Mouse (Mus musculus) right cerebral cortex, postnatal 36 days (tissue): Measurements from ENCODE around the gene Krtap19-3.

Experiments used
- DNase-seq, 2 experiments: peaks; one replicate each; pipeline ENCODE4 v3.0.0; 2022; ENCODE audit warnings: low spot score in 2 of 2, mixed read lengths in 1 of 2

Krtap19-3 gene

GRCm38 (mm10) chr16:88877938-88878337, at the start of gene Krtap19-3:
TSS of gene Krtap19-3 (minus strand) at chr16:88878038.
- no peak for DNase-seq

DNA sequence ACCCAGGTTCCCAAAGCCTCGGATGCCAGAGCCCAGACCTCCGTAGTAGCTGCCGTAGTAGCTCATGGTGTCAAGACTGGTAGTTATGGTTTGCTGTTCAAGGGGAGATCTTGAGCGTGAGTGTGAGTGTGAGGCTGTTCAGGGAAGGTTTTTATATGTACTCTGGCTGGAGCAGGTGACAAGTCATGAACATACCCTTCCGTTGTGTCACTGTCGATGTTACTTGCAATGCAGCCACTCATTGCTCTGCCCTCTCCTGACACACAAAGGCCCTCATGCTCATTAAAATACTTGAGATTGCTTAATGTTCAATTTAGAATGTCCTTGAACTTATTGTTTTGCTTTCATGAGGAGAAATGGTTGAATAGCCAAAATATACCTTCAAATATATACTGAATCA, 18.5 kb upstream of the Krtap19-3 start, which contains the start of gene Krtap19-5:
Krtap19-5 (minus strand) TSS at position 101 of the 400 bp plus-strand sequence.
- no peak for DNase-seq

- DNase-seq, result no peak
Measured at GRCm38 (mm10) chr16:88886870-88887269, 9.0 kb upstream of the Krtap19-3 start.

GRCm38 (mm10) chr16:88884989-88885388, 7.2 kb upstream of the Krtap19-3 start, which contains the start of gene Krtap19-4:
TSS of gene Krtap19-4 (minus strand) at chr16:88885089.
- no peak for DNase-seq

DNA sequence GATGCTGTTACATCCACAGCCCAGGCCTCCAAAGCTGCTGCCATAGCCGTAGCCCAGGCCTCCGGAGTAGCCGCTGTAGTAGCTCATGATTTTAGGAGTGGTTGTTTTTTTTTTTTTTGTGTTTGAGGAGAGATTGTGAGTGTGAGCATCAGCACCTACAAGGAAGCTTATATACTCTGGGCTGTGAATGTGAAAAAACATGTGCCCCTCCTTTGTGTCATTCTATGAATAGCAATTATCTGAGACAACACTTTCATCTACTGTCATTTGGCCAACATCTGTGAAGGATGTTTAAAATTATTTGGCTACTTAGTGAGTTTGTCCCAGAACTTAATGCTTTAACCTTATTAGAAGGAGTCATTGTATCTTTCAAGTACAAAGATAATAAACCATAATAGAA, 3.7 kb downstream of the Krtap19-3 start, which contains the start of gene Krtap19-2:
Krtap19-2 (minus strand) TSS at position 101 of the 400 bp plus-strand sequence.
- DNase-seq, result no peak

DNA sequence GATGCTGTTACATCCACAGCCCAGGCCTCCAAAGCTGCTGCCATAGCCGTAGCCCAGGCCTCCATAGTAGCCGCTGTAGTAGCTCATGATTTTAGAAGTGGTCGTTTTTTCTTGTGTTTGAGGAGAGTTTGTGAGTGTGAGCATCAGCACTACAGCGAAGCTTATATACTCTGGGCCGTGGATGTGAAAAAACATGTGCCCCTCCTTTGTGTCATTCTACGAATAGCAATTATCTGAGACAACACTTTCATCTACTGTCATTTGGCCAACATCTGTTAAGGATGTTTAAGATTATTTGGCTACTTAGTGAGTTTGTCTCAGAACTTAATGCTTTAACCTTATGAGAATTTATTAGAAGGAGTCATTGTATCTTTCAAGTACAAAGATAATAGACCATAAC, 8.5 kb downstream of the Krtap19-3 start, which contains the start of gene Krtap19-1:
Krtap19-1 (minus strand) TSS at position 101 of the 400 bp plus-strand sequence.
- DNase-seq, result no peak

DNA sequence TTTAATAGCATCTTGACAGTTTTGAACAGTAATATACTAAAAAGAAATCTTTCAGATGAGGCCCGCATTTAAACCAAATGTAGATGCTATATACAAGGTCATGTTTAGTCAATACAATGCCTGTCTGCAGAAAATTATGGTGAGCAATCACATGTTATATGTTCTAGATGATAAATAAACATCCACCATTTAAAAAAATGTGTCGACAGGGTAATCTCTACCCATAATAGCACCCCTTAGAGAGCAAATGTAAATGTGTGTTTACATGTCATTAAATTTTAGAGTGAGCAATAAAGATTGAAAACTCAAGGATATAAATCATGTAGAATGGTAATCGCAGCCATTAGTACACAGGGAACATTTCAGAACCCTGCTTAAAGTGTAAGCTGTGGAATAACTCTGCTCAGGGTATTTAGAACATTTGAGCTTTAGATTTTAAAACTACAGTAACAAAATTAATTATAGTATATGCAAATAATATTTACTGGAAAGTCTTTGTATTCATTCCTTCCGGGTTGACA, 12.9 kb downstream of the Krtap19-3 start:
- no peak for DNase-seq

- DNase-seq, result no peak
Measured at GRCm38 (mm10) chr16:88851450-88851849, 26.4 kb downstream of the Krtap19-3 start.

GRCm38 (mm10) chr16:88848558-88848957, 29.3 kb downstream of the Krtap19-3 start:
- DNase-seq, result no peak

DNA sequence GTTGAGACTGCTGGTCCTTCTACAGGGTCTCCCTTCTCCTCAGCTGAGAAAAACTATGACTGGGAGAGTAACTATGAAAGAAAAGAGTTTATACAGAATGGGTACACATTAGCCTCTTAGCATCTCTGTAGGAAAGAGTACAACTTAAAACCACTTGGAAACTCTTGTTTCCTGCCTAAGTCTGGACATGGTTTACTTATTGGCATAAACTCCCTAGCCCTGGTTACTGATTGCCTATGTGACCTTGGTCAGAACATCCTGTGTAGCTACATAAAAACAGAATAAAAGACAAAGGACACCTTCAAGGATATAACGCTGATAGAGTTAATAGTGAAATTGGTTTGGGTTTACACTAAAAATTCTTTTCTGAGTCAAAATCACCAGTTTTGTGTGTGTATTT, 30.5 kb downstream of the Krtap19-3 start:
- DNase-seq, result no peak
